Mouse (Mus musculus): ENCODE measurements at regions not wholly inside any gene's neighbourhood (a gene's known extent, or its start where the extent isn't known, plus 50 kb on each side); places are given as distances from the start of the nearest gene placed in this dataset.

GRCm38 (mm10) chr3:14381421-14381992, 99.0 kb upstream of the Slc7a12 start:
- no peaks in the 10 kb centered on the region for H3K9me3 ChIP-seq
- H3K27me3 ChIP-seq (replicated peaks) = no peaks in the 10 kb centered on the region
- H3K27ac ChIP-seq = no peak overlapping the region
- H3K4me1 ChIP-seq = no peaks in the 10 kb centered on the region
- no peak overlapping the region for H3K9ac ChIP-seq
- 0 out of 2 replicates have a peak overlapping the region, but pooled peaks have one; percentile 10 for H3K4me3 ChIP-seq
- 12% methylated on average over 18 of the region's 18 CpGs for WGBS
- peak; percentile 97 for ATAC-seq (replicated peaks)
- H3K36me3 ChIP-seq (replicated peaks) = no peaks in the 10 kb centered on the region
- peak overlapping the region; percentile 38 for H3K4me2 ChIP-seq

DNA sequence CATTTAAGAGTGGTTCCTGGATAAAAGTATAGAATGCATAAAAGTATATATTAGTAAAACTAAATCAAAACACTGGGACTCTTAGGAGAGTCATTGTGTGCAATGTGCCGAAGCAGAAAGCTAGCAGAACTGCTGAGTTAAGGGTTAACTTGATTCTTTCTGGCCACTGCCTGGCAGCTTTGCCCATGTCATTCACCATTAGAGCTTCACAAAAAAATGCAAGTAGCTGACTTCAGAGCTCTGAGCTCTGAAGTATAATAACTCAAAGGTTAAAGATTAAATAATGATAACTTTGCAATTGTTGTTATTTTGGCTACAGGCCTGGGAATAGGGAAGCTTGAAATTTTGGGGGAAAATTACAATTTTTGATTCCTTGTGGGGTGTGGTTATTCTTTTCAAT, 89.8 kb upstream of the Slc7a12 start:
- Histone ChIP-seq H3K9me3 (no peaks in the 10 kb centered on the region), H3K27me3 (replicated peaks) (no peaks in the 10 kb centered on the region), H3K4me2 (no peak overlapping the region), H3K4me3 (no peak overlapping the region), H3K27ac (no peak overlapping the region), H3K36me3 (replicated peaks) (no peaks in the 10 kb centered on the region), H3K9ac (no peak overlapping the region), H3K4me1 (no peaks in the 10 kb centered on the region)
- 89% methylated on average over 1 of the region's 1 CpGs for WGBS
- no peak for ATAC-seq (replicated peaks)

DNA sequence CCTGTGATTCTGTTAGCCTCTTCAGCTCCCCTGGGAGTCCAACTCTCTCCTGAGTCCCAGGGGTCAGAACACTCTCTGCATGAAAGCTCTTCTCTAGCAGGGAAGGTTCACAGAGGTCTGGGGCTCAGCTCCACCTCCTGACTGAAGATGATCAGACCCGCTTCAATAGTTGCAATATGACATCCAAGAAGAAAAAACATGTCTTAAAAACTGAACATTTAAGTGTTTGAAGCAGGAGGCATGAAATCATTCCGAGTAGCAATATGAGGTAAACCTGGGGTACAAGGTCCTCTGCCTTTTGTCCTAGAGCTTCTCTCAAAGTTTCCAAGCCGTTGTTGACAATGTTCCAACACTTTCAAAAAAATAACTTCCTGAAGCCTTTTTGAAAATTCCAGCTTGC, 81.8 kb upstream of the Slc7a12 start:
- no peaks in the 10 kb centered on the region for H3K27me3 ChIP-seq (replicated peaks)

GRCm38 (mm10) chr3:14408435-14409125, 71.9 kb upstream of the Slc7a12 start:
- 90% methylated on average over 1 of the region's 1 CpGs for WGBS
- no peak for ATAC-seq (replicated peaks)
- no peak overlapping the region for H3K9ac ChIP-seq
- no peaks in the 10 kb centered on the region for H3K36me3 ChIP-seq (replicated peaks)
- no peak overlapping the region for H3K27ac ChIP-seq
- H3K4me1 ChIP-seq = no peaks in the 10 kb centered on the region
- H3K9me3 ChIP-seq = no peaks in the 10 kb centered on the region
- no peak overlapping the region for H3K4me3 ChIP-seq
- H3K4me2 ChIP-seq = no peak overlapping the region
- no peaks in the 10 kb centered on the region for H3K27me3 ChIP-seq (replicated peaks)

More for the DNA sequence above, 81.8 kb upstream of the Slc7a12 start:
- Histone ChIP-seq H3K27ac (no peak overlapping the region), H3K4me1 (no peaks in the 10 kb centered on the region), H3K4me2 (no peak overlapping the region), H3K9me3 (no peaks in the 10 kb centered on the region), H3K9ac (no peak overlapping the region), H3K36me3 (replicated peaks) (no peaks in the 10 kb centered on the region), H3K4me3 (no peak overlapping the region)
- 88% methylated on average over 3 of the region's 3 CpGs for WGBS
- ATAC-seq (replicated peaks) = no peak

All from midbrain, embryonic 15.5 days (tissue).